Mouse (Mus musculus): ENCODE measurements at regions not wholly inside any gene's neighbourhood (a gene's known extent, or its start where the extent isn't known, plus 50 kb on each side); places are given as distances from the start of the nearest gene placed in this dataset.

GRCm38 (mm10) chr6:116767738-116768522 is 51.2 kb upstream of the Tmem72 start:
- in situ Hi-C loops (cut with MboI; ENCODE audit: low pct_unique_long_range_greater_than_20kb in 1 of 2, low sequenced_read_pairs in 2 of 2, unreplicated experiment in 1 of 2): loop anchor here in 1 of 2 experiments (25.0 kb wide), 1 partner anchor 1069 kb away; the partner anchor contains the start of gene Zfp637

GRCm38 (mm10) chr6:116774954-116775675 is 58.4 kb upstream of the Tmem72 start:
- in situ Hi-C loops (cut with MboI; ENCODE audit: low pct_unique_long_range_greater_than_20kb in 1 of 2, low sequenced_read_pairs in 2 of 2, unreplicated experiment in 1 of 2): loop anchor here in 1 of 2 experiments (25.0 kb wide), 1 partner anchor 1062 kb away; the partner anchor contains the start of gene Zfp637

DNA sequence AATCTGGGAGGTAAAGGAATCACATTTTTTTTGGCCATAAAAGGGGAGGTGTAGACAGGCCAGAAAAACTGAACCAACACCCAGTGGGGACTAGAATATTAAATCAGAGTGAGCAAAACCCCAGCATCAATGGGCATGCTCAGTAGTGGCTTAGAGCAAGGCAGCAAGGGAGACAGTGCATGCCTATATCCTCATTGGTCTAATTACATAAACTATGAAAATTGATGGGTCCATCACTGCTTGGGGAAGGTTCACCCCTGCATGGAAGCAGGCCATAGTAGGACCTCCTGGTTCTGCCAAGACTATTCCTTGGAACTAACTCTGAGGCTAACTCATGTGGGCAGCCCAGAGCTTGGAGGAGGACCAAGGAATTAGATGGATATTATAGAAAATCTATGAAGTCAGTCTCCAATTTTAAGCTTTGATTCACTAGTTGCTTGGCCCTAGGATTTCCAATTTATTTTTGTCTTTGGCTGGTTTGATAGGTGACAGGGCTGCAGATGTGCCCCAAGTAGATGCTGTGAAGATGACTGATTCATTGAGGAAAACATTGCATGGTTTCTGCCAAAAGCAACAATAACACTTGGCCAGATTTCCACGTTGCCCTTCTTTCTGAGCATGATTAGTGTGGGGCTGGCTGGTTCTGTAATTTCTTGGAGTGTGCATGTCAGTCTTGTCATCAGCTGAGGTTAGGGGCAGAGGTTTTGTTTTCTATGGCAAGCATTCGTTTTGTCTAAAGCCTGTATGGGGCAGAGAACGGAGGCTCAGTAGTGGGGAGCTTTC is 70.0 kb upstream of the Tmem72 start:
- in situ Hi-C loops (cut with MboI; ENCODE audit: low pct_unique_long_range_greater_than_20kb in 1 of 2, low sequenced_read_pairs in 2 of 2, unreplicated experiment in 1 of 2): no loop called here

DNA sequence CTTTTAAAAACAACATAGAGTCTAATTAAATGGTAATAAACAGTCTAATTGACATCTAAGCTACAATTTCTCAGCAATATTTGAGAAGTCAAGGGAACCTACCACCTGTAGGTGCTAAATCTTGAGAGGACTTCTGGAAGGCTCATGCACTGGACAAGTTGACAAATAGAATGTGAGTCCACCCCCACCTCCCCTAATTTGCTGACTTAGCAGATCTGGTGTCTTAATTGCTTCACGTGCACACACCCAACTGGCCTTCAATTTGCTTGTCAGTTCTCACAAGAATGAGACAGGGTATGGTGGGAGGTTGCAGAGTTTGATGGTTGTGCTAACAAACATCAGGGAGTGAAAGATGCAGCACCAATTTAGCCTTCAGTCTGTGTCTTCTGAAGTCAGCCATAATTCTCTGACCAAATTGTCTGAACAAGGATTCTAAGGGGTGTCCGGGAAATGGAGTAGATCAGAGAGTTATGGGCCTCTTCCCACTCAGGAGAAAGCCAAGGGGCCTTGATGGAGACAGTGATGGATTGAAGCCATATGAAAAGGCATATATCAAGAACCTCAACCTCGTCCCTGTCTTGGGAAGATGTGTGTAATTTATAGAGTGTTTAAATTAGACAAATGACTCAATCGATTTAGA is 76.7 kb upstream of the Tmem72 start:
- in situ Hi-C loops (cut with MboI; ENCODE audit: low pct_unique_long_range_greater_than_20kb in 1 of 2, low sequenced_read_pairs in 2 of 2, unreplicated experiment in 1 of 2): no loop called here

DNA sequence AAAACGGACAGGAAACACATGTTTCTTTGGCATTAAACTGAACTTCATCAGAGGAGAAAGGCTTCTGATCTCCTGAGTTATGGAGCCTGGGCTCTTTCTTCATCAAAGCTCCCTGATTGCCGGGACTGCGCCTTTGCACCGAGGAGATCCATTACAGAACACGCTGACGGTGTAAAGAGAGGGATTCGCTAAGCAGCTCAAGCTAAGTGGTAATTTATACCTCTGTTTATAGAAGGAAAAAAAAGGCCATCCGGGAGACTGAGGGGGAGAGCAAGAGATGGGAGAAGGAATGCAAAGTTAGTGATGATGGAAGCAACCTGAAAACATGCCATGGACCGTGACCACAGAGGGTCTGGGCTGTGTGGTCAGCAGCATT is 77.2 kb upstream of the Tmem72 start:
- in situ Hi-C loops (cut with MboI; ENCODE audit: low pct_unique_long_range_greater_than_20kb in 1 of 2, low sequenced_read_pairs in 2 of 2, unreplicated experiment in 1 of 2): no loop called here

DNA sequence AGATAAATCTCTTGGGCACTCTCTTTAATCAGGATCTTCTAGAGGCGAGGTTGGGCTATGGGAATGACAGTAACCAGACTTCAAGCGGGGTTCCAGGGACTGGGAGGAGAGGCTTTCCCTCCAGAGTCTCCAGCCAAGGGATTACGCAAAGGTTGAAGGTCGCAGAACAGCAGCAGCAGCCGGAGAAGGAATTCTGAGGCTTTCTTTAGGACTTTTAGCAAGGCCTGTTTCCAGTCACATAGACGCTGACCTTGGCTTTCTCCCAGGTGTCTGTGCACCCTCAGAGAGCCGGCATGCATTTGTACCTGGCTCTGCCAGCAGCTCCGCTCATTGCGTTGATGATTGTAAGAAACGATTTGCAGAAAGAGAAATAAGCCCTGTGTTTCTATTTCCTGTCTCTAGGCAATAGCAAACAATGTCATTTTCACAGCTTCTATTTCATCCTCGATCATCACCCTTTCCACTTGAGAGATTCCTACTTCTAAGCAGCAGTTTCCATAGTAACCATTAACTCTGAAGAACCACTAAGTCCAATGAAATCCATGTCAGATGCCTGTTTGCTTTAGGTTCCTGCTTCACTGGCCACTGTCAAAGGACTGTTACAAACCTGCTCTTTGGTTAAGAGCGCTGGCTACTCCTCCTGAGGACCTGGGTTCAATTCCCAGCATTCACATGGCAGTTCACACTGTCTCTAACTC is 104.7 kb upstream of the Tmem72 start:
- in situ Hi-C loops (cut with MboI; ENCODE audit: low pct_unique_long_range_greater_than_20kb in 1 of 2, low sequenced_read_pairs in 2 of 2, unreplicated experiment in 1 of 2): no loop called here

- in situ Hi-C loops (cut with MboI; ENCODE audit: low pct_unique_long_range_greater_than_20kb in 1 of 2, low sequenced_read_pairs in 2 of 2, unreplicated experiment in 1 of 2): no loop called here
These were observed 105.9 kb upstream of the Tmem72 start for GRCm38 (mm10) chr6:116822605-116823004.

DNA sequence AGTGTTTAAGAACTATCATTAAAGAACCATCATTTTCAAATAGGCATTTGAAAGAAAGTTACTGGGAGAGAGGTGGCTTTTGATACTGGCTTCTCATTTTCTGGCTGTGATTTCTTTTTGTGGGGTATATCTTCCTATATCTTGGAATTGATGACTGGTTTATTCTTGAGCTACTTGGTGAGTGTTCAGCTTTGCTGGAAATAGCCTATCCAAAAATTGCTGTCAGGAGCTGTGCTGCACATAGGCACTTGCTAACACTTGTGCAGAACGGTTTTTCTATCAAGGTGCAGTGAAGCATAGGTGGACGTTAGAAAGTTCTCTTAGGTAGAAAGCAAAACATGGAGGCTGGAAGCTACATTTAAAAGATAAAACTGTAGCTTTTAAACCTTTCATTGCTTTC is 108.9 kb upstream of the Tmem72 start:
- in situ Hi-C loops (cut with MboI; ENCODE audit: low pct_unique_long_range_greater_than_20kb in 1 of 2, low sequenced_read_pairs in 2 of 2, unreplicated experiment in 1 of 2): no loop called here

DNA sequence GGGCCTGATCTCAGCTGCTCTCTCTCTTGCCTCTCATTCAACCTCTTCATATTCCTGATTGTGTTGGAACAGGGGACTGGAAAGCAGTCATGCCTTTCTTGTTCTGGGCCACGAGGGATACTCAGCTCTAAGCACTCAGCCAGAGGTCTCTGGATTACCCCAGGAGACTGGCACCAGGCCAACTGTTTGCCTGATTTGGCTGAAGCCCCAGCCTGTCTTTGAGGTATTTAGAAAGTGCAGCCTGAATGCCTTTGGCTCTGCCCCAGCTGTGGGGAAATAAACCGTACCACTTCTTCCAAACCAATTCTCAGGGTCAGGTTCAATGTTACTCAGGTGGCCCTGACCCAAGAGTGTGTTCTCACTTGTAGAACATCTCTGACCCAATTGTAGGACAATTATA is 112.6 kb upstream of the Tmem72 start:
- in situ Hi-C loops (cut with MboI; ENCODE audit: low pct_unique_long_range_greater_than_20kb in 1 of 2, low sequenced_read_pairs in 2 of 2, unreplicated experiment in 1 of 2): no loop called here

- in situ Hi-C loops (cut with MboI; ENCODE audit: low pct_unique_long_range_greater_than_20kb in 1 of 2, low sequenced_read_pairs in 2 of 2, unreplicated experiment in 1 of 2): no loop called here
These were observed 129.5 kb upstream of the Tmem72 start for GRCm38 (mm10) chr6:116845990-116846862.

DNA sequence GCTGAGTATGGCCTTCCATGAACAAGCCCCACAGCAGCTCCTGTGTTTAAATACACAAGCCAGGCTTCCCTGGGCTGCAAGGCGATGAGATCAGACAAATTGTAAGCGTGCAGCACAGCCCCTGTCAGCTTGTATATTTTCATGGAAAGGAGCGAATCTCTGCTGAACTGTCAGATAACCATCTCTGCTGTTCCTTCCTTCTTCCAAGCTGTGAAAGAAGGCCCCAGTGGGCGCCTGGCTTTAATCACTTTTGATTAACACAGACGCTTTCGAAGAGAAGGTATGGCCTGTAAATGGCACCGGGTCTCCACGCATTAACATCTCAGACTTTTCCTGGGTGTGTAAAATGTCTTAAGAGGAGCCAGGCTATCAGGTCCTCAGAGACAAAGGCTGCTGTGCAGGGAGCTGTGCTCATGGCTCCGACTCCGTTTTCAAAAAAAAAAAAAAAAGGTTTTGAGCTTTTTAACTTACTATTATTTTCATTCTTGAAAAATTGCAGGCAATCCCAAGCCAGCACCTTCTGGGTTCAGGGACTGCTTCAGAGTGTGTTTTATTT is 131.9 kb upstream of the Tmem72 start:
- in situ Hi-C loops (cut with MboI; ENCODE audit: low pct_unique_long_range_greater_than_20kb in 1 of 2, low sequenced_read_pairs in 2 of 2, unreplicated experiment in 1 of 2): no loop called here

DNA sequence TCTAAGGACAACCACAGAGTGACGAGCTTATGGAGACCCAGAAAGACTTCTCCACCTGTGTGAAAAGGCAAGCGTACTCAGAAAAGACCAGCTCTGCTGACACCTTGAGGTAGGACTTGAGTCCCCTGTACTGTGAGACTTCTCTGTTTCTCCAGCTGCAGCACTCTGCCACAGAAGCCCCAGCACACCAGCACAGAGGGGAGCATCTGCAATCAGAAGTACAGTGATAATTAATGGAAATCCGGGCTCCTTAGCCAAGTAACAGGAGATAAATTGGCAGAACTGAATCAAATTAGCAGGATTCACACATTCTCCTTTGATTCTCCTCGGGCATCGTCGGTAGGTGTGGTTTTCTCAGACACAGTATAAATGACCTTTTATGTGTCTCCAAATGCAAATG is 137.3 kb upstream of the Tmem72 start:
- in situ Hi-C loops (cut with MboI; ENCODE audit: low pct_unique_long_range_greater_than_20kb in 1 of 2, low sequenced_read_pairs in 2 of 2, unreplicated experiment in 1 of 2): no loop called here

- in situ Hi-C loops (cut with MboI; ENCODE audit: low pct_unique_long_range_greater_than_20kb in 1 of 2, low sequenced_read_pairs in 2 of 2, unreplicated experiment in 1 of 2): no loop called here
These were observed 139.4 kb upstream of the Tmem72 start for GRCm38 (mm10) chr6:116856093-116856492.

DNA sequence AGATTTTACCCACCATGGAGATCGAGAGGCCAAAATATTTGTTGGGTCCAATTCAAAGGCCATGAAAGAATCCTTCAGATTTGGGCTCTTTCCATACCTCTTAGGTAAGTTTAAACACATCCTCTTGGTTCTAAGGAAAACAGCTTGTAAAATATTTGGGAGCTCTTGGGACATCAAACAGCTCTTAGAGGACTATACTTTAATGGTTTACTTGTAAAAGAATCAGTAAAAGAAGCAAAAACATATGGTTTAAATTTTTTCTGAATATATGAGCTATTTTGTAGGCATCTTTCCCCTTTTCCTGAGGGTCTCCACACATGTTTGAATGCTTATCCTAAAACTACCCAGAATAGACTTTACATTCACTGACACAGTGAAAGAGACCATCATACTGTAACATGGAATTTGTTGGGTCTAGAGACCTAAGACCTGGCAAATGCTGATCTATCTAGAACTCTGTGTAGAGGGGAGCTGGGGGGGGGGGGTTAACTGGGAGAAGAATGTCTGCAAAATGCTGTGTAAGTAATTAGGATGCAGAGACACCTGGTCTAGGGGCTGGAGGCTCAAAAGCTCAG is 140.3 kb upstream of the Tmem72 start:
- in situ Hi-C loops (cut with MboI; ENCODE audit: low pct_unique_long_range_greater_than_20kb in 1 of 2, low sequenced_read_pairs in 2 of 2, unreplicated experiment in 1 of 2): no loop called here

DNA sequence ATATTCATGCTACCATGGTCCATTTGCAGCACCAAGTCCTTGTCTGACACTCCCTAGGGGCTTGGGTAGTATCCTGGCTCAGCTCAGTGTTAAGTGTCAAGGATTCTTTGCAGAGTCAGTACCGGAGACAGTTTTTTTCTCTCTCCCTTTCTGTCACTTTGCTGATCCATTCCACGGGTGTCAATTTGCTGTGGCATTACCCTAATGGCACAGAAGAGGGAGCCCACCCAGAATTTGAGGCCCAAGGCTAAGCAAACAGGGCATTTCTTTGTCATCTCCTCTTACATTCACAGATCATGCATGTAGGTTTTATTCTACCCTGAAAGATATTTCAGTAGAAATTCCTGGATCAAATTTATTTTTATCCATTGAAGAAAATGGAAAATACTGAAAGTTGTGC is 146.4 kb upstream of the Tmem72 start:
- in situ Hi-C loops (cut with MboI; ENCODE audit: low pct_unique_long_range_greater_than_20kb in 1 of 2, low sequenced_read_pairs in 2 of 2, unreplicated experiment in 1 of 2): no loop called here

DNA sequence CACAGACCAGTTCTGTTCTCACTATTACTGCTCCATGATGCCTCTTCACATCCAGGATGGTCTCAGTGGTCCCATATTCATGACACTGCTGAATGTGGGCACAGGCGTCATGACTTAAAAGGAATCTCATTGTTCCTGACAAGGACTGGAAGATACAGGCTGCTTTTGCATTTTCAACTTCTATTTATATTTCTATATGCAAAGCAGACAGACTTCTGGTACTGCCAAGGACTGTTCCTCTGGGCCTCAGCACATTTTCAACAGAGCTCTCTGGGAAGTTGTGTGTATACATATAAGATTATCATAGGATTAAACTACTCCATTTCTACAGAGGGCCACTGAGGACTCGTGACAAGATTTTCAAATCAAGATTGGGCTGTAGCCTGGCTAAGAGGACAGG is 146.9 kb upstream of the Tmem72 start:
- in situ Hi-C loops (cut with MboI; ENCODE audit: low pct_unique_long_range_greater_than_20kb in 1 of 2, low sequenced_read_pairs in 2 of 2, unreplicated experiment in 1 of 2): no loop called here

DNA sequence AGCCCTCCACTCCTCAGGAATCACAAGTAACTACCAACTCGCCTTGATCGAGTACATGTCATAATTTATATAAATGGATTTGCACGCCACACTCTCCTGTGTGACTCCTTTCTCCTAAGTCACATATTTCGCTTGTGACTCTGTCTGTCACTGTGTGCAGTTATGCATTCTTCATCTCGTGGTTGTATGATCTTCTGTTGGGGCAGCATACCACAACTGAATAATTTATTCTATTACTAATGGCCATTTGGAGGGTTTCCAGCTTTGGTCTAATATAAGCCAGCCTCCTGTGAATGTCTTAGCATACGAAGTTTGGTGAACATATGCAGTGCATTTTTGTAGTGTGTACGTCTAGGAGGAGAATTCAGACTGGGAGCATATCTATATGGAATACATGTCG is 176.6 kb upstream of the Tmem72 start:
- in situ Hi-C loops (cut with MboI; ENCODE audit: low pct_unique_long_range_greater_than_20kb in 1 of 2, low sequenced_read_pairs in 2 of 2, unreplicated experiment in 1 of 2): no loop called here

Data from mouse embryonic stem cell (cell line).